Mouse (Mus musculus) ES-E14 (cell line): Measurements from ENCODE around the gene Ccdc148. TPM values are rescaled to one million over a fixed set of nuclear protein-coding genes. Genes with fewer than 3 reads are reported as not detected.

Source experiments
- DNase-seq: peaks from one replicate; pipeline ENCODE4 v3.0.0-alpha.2; 2013; ENCODE audit warnings: low read depth, low spot score
- H3K27ac ChIP-seq: 2 replicates; pipeline ENCODE4 v1.5.1; 2012; ENCODE audit warnings: low read depth, mild to moderate bottlenecking, low read length, moderate library complexity, mixed read lengths; ENCODE audit not compliant: poor library complexity, insufficient read depth, severe bottlenecking
- H3K36me3 ChIP-seq: 2 replicates; pipeline ENCODE4 v1.6.1; 2012; ENCODE audit warnings: mild to moderate bottlenecking, low read length, moderate library complexity, mixed read lengths; ENCODE audit not compliant: control insufficient read depth, poor library complexity, insufficient read depth, severe bottlenecking
- H3K4me1 ChIP-seq, 2 experiments: fragments of 150-350 bp in 1 of 2; sonication (generic) in 1 of 2; 2 replicates each; pipeline ENCODE4 v1.6.1; 2012; ENCODE audit warnings: low read length in 2 of 2, mild to moderate bottlenecking in 1 of 2, mixed read lengths in 1 of 2; ENCODE audit not compliant: control insufficient read depth in 2 of 2, insufficient read depth in 2 of 2, poor library complexity in 1 of 2
- H3K4me3 ChIP-seq, 2 experiments: fragments of 150-350 bp in 1 of 2; sonication (generic) in 1 of 2; 2 replicates each; pipeline ENCODE4 v1.5.1; 2012; ENCODE audit warnings: low read length in 2 of 2, low read depth in 1 of 2, mild to moderate bottlenecking in 1 of 2, mixed read lengths in 1 of 2; ENCODE audit not compliant: insufficient read depth in 1 of 2, poor library complexity in 1 of 2, severe bottlenecking in 1 of 2
- H3K9ac ChIP-seq: 2 replicates; pipeline ENCODE4 v1.6.1; 2012; ENCODE audit warnings: low read depth, mild to moderate bottlenecking, low read length, mixed read lengths; ENCODE audit not compliant: poor library complexity, insufficient read depth, severe bottlenecking
- H3K9me3 ChIP-seq: fragments of 150-350 bp; sonication (generic); 2 replicates; pipeline ENCODE4 v1.6.1; 2012; ENCODE audit warnings: low read depth, mild to moderate bottlenecking, low read length; ENCODE audit not compliant: control insufficient read depth, insufficient read depth
- CHD2 ChIP-seq: IDR thresholded peaks from 2 replicates; pipeline ENCODE4 v1.6.1; 2014; ENCODE audit warnings: mild to moderate bottlenecking, low read depth, low read length, inconsistent platforms
- HCFC1 ChIP-seq: IDR thresholded peaks from 2 replicates; pipeline ENCODE4 v1.6.1; 2012; ENCODE audit warnings: low read length, inconsistent platforms, borderline replicate concordance; ENCODE audit not compliant: insufficient read depth
- MAFK ChIP-seq: IDR thresholded peaks from 2 replicates; pipeline ENCODE4 v1.6.1; 2014; ENCODE audit warnings: mild to moderate bottlenecking, low read depth, low read length, inconsistent platforms; ENCODE audit not compliant: insufficient read depth
- ZC3H11A ChIP-seq: IDR thresholded peaks from 2 replicates; pipeline ENCODE4 v1.6.1; 2012; ENCODE audit warnings: low read depth, mild to moderate bottlenecking, inconsistent platforms, low read length, borderline replicate concordance
- ZNF384 ChIP-seq: IDR thresholded peaks from 2 replicates; pipeline ENCODE4 v1.6.1; 2012; ENCODE audit warnings: low read depth, low read length, inconsistent platforms
- in situ Hi-C, 2 experiments: fragments of 600-800 bp; cut with MboI; formaldehyde crosslinking; loops; one replicate each; pipeline ENCODE4 v1.15.1; 2025; ENCODE audit warnings: low sequenced_read_pairs in 2 of 2, inconsistent platforms in 1 of 2; ENCODE audit not compliant: unreplicated experiment in 2 of 2
- total RNA-seq: library from RNA; depleted of rRNA; stranded (reverse); fragments of 300-350 nt; gene quantifications from 2 replicates; pipeline ENCODE4 v1.2.3, GENCODE M21; 2012

Gene Ccdc148
- total RNA-seq, 1 experiment: 0.27 TPM

DNA sequence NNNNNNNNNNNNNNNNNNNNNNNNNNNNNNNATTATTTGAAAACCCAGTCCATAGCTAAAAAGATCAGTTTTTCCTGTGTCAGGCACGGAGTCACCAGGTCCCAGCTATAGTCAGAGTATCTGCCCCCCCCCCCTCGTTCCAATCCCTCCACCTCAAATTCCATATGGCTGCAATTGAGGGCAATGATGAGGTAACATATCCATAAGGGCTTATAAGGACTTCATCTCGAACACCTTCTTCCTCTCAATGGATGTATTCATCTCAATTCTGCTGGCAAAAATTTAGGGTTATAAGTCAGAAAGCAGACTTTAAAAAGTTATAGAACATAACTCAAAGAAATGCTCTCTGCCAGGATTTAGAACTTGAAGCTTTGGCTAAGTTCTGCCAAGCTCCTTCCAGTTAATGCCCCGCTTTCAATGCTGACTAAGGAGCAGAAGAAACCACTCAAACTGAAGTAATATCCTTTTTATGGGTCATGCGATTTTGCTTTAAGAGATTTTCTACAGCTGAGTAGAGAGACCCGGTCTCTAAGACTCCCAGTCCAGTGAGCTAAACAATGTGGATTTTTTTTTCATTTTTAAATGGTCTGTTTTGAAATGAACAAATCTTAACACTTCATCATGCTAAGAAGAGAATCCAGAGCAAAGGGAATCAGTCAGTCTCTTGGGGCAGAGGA is 111.6 kb downstream of the Ccdc148 start:
- Histone ChIP-seq H3K27ac (no peak overlapping the region), H3K4me3 (no peak overlapping the region), H3K9ac (no peak overlapping the region), H3K9me3 (no peaks in the 10 kb centered on the region), H3K36me3 (no peaks in the 10 kb centered on the region), H3K4me1 (peaks cover 2 to 6% of the 10 kb centered on the region in 2 experiments; a peak in 2 of 4 replicates)
- no peak for TF ChIP-seq ZC3H11A
- no peak for TF ChIP-seq MAFK
- TF ChIP-seq HCFC1: no peak
- no peak for TF ChIP-seq ZNF384
- no peak for TF ChIP-seq CHD2
- in situ Hi-C loops: no loop called here
- DNase-seq: no peak

DNA sequence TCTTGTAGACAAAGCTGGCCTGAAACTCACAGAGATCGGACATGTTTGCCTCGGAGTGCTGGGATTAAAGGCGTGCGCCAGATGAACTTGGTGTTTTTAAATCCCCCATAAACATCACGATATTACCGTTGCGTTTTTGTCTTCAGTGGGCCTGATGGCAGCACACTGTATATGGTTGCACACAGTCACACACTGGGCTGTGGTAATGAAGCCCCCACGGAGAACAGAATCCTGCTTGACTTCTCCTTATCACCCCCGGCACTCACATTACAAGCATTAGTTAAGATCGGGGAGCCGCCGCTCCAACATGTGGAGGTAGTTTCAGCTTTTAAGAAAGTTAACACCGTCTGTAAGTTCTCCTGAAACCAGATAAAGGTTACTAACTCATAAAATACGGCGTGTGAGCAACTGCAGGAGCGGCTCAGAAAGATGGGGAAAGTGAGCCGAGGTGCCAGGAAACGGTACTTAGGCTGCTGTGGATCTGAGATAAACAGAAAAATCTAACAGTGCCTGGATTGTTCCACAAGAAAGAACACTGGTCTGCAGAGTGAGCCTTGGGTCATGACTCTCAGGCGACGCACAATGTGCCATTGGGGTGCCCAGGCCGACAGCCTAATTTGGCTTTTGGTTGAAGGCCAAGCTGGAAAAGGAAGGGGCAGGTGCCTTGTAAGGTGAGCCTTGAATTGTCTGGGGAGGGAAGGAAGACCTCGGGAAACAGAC is 117.0 kb downstream of the Ccdc148 start:
- Histone ChIP-seq H3K9me3 (no peaks in the 10 kb centered on the region), H3K4me1 (0 out of 4 replicates have a peak, but pooled peaks cover 0 to 5% of the 10 kb centered on the region in 2 experiments), H3K9ac (no peak overlapping the region), H3K36me3 (no peaks in the 10 kb centered on the region), H3K4me3 (peak overlapping the region in 1 of 2 experiments; percentile 42; a peak in 1 of 4 replicates), H3K27ac (no peak overlapping the region)
- DNase-seq: no peak
- in situ Hi-C loops: no loop called here
- TF ChIP-seq ZNF384 (no peak), MAFK (no peak), HCFC1 (no peak), CHD2 (no peak), ZC3H11A (no peak)

DNA sequence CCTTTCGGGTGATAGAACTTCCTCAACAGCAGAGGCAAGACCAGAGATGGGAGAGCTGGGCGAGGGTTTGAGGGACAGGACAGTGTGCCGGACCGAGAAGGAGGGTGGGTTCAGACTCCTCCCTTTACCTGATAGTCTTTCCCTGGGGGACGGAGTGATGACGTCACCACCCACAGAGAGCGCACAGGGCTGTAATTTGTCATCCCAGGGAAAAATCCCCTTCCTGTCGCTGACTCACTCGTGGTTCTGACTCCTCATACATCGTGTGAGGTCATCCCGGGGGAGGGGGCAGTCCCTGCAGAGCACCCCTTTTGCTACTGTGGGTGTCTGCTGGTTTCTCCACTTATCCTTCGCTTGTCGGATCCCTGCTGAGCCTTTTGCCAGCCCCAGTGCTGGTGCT is 117.9 kb downstream of the Ccdc148 start:
- TF ChIP-seq ZC3H11A: no peak
- no peak for TF ChIP-seq HCFC1
- no peak for TF ChIP-seq ZNF384
- no peak for TF ChIP-seq MAFK
- TF ChIP-seq CHD2: no peak
- no peak for DNase-seq
- Histone ChIP-seq H3K27ac (no peak overlapping the region; the same call in 1 of the 2 replicates), H3K9ac (no peak overlapping the region), H3K9me3 (no peaks in the 10 kb centered on the region), H3K4me1 (0 out of 4 replicates have a peak, but pooled peaks cover 0 to 5% of the 10 kb centered on the region in 2 experiments), H3K4me3 (no peak overlapping the region), H3K36me3 (no peaks in the 10 kb centered on the region)
- in situ Hi-C loops: no loop called here

DNA sequence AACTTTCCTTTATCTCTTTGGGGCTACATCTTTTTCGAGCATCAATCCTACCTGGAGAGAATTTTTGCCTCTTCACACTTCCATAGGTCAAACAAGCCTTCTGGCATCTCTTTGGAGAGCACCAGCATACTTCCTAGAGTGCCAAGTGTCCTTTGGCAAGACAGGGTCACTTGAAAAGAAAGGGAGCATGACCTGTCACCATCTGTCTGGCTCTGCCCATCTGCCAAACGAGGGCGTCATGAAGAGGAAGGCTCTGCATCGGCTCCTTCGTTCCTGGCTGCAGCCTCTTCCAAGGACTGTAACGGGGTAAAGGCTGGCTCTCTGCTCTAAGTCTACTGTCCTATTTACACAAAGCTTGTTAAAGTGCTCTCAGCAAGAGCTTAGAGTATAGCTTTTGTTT is 124.0 kb downstream of the Ccdc148 start:
- 0 out of 4 replicates have a peak, but pooled peaks cover 0 to 3% of the 10 kb centered on the region in 2 experiments for H3K4me1 ChIP-seq
- no peak overlapping the region for H3K27ac ChIP-seq
- no peak overlapping the region for H3K4me3 ChIP-seq
- no peaks in the 10 kb centered on the region for H3K36me3 ChIP-seq
- in situ Hi-C loops: no loop called here
- H3K9ac ChIP-seq: no peak overlapping the region
- DNase-seq: no peak
- TF ChIP-seq MAFK (no peak), ZC3H11A (no peak), ZNF384 (no peak), CHD2 (no peak), HCFC1 (no peak)
- H3K9me3 ChIP-seq: no peaks in the 10 kb centered on the region
